Mouse (Mus musculus): ENCODE measurements at regions not wholly inside any gene's neighbourhood (a gene's known extent, or its start where the extent isn't known, plus 50 kb on each side); places are given as distances from the start of the nearest gene placed in this dataset.

DNA sequence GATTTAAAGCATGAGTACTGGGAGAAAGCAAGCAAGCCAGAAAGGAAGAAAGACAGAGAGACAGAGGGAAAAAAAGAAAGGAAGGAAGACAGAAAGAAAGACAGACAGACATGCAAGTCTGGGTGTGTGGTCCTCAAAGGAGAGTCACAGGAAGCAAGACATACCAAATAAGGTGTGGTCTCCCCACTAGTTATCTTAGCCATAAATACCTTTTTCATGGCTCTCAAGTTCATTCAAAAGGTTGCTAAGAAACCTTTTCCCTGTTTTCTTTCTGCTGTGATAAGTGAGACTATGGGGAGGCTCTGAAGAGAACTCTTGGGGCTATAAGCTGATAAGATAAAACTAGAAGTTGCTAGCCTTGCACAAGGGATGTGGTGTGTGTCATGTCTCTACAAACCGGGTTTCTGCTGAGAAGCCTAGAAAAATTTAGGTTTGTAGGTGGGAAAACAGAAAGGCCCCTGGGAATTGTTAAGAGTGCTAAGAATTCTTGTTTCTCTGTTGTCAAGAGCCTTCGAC is 126.5 kb upstream of the Akirin2 start:
- TF ChIP-seq CTCF (IDR thresholded peaks at IDR 0.05; ENCODE audit: extremely low read depth, insufficient read depth, insufficient read length, insufficient replicate concordance), result no peak
- no peak for TF ChIP-seq POLR2A (IDR thresholded peaks at IDR 0.05; ENCODE audit: low read depth, low read length)

Data from spleen, adult 2 months (tissue).